Mouse (Mus musculus): ENCODE data around the gene Myl10. TPM values are rescaled to one million over a fixed set of nuclear protein-coding genes. Genes with fewer than 3 reads are reported as not detected.

Myl10 gene
- polyA plus RNA-seq, 1 experiment from 2014 or later, result not detected

DNA sequence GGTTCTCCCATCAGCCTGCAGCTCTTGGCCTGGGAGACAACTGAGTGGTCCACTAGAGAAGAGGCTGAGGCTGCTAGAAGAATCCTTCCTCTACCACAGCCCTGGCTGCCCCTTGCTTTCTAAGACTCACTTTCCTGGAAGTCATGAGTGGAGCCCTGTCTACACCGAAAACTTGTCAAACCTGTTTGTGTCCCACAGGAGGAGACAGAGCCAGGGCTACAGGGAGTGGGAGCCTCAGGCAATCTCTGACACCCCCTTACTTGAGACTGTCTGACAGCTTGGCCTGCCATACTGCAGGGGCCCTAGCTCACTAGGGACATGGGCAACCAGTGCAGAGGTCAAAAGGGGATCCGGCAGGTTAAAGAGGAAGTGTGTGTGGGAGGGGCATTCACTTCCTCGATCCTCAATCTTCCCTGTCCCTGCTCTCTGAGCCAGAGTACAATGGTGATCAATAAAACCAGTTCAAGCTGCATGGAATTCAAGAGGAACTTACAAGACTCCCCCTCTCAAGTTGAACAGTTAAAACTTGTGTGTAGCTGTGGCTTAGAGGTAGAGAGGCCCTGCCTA lies 9.3 kb downstream of the Myl10 start:
- DNase-seq (ENCODE audit: low spot score) (no peak), ATAC-seq (replicated peaks; ENCODE audit: low FRiP score, low read depth) (no peak)
- 48% methylated on average over 3 of the region's 3 CpGs for WGBS
- no peak for TF ChIP-seq CTCF (IDR thresholded peaks at IDR 0.05; ENCODE audit: low read depth)
- H3K27me3 ChIP-seq (ENCODE audit: insufficient read depth, low read length), result no peaks in the 10 kb centered on the region
- H3K9me3 ChIP-seq (replicated peaks; ENCODE audit: low read length), result no peaks in the 10 kb centered on the region
- no peak overlapping the region for H3K4me3 ChIP-seq (replicated peaks; ENCODE audit: low read depth, low read length)
- no peak overlapping the region for H3K4me2 ChIP-seq (ENCODE audit: low read length)
- H3K4me1 ChIP-seq (replicated peaks; ENCODE audit: insufficient read depth, low read length), result no peaks in the 10 kb centered on the region
- no peaks in the 10 kb centered on the region for H3K36me3 ChIP-seq (ENCODE audit: insufficient read depth, low read length)
- no peak overlapping the region for H3K27ac ChIP-seq
- H3K9ac ChIP-seq (ENCODE audit: low read depth, low read length), result no peak overlapping the region

DNA sequence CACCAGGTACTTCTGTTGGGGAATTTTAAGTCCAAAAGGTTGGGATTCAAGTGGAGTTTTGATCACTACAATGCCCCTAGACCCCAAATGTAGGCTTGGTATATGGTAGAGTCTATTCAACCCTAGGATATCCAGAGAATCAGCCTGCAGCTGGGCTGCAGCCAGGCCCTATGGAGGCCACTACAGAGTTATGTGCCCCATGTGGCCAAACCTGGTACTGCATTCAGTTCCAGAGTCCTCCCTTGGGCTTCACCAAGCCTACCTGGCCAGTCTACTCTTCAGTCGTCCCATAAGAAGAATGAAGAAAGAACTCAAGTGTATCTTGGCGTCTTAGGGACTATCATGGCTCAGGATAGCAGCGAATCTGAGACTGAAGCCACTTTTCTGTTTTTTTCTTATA lies 10.8 kb downstream of the Myl10 start:
- H3K27me3 ChIP-seq (ENCODE audit: insufficient read depth, low read length), result no peaks in the 10 kb centered on the region
- H3K4me2 ChIP-seq (ENCODE audit: low read length), result no peak overlapping the region
- no peak overlapping the region for H3K4me3 ChIP-seq (replicated peaks; ENCODE audit: low read depth, low read length)
- no peaks in the 10 kb centered on the region for H3K36me3 ChIP-seq (ENCODE audit: insufficient read depth, low read length)
- H3K9ac ChIP-seq (ENCODE audit: low read depth, low read length), result no peak overlapping the region
- H3K9me3 ChIP-seq (replicated peaks; ENCODE audit: low read length), result no peaks in the 10 kb centered on the region
- no peaks in the 10 kb centered on the region for H3K4me1 ChIP-seq (replicated peaks; ENCODE audit: insufficient read depth, low read length)
- WGBS, result 44% methylated on average over 3 of the region's 3 CpGs
- 0 out of 2 replicates have a peak, but pooled peaks have one; percentile 42 for ATAC-seq (replicated peaks; ENCODE audit: low FRiP score, low read depth)
- DNase-seq (ENCODE audit: low spot score), result peak; percentile 63
- TF ChIP-seq CTCF (IDR thresholded peaks at IDR 0.05; ENCODE audit: low read depth), result peak; percentile 68
- H3K27ac ChIP-seq, result no peak overlapping the region

DNA sequence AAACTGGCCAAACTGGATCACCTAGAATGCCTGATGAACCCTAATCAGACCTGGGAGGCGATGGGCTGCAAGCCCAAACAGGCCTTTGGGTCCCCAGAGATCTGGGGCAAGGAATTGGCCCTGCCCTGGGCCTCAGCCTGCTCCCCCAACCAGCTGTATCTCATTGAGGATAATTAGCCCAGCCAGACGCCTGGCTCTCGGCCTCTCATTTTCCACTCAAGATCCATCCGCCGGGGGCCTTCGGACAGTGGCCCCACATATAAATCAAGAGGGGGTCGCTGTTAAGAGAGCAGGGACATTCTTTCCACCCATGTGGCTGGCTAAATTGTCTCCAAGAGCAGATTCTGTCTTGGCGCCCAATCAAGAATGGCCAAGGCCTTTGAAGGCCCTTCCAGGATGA lies 11.2 kb downstream of the Myl10 start:
- WGBS, result 66% methylated on average over 8 of the region's 8 CpGs

DNA sequence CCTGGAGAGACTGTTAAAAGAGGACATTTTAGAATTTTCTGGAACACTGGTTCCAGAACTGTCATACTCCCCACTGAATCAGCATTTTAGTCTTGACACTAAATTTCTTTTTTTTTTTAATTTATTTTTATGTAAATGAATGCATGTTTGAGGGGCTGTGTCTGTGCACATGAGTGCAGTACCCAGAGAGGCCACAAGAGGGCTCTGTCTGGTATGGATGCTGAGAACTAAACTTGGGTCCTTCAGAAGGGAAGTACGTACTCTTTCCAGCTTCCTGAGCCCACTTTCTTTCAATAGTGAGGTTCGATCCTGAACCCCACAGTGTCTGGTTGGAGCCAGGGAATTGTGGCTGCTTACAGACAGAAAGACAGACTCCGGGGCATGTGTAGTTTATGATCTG lies 12.6 kb downstream of the Myl10 start:
- ATAC-seq (replicated peaks; ENCODE audit: low FRiP score, low read depth), result no peak
- Histone ChIP-seq H3K4me1 (replicated peaks; ENCODE audit: insufficient read depth, low read length) (no peaks in the 10 kb centered on the region), H3K27ac (no peak overlapping the region), H3K4me2 (ENCODE audit: low read length) (no peak overlapping the region), H3K4me3 (replicated peaks; ENCODE audit: low read depth, low read length) (no peak overlapping the region), H3K9me3 (replicated peaks; ENCODE audit: low read length) (no peaks in the 10 kb centered on the region), H3K36me3 (ENCODE audit: insufficient read depth, low read length) (no peaks in the 10 kb centered on the region), H3K27me3 (ENCODE audit: insufficient read depth, low read length) (no peaks in the 10 kb centered on the region), H3K9ac (ENCODE audit: low read depth, low read length) (no peak overlapping the region)
- WGBS, result 99% methylated on average over 3 of the region's 3 CpGs
- no peak for DNase-seq (ENCODE audit: low spot score)
- TF ChIP-seq CTCF (IDR thresholded peaks at IDR 0.05; ENCODE audit: low read depth), result peak; percentile 49; the same call in 1 of the 2 replicates

More for the DNA sequence above, 11.2 kb downstream of the Myl10 start:
- Histone ChIP-seq H3K4me2 (ENCODE audit: low read length) (no peak overlapping the region), H3K4me1 (replicated peaks; ENCODE audit: insufficient read depth, low read length) (no peaks in the 10 kb centered on the region), H3K27me3 (ENCODE audit: insufficient read depth, low read length) (no peaks in the 10 kb centered on the region), H3K36me3 (ENCODE audit: insufficient read depth, low read length) (no peaks in the 10 kb centered on the region), H3K9me3 (replicated peaks; ENCODE audit: low read length) (no peaks in the 10 kb centered on the region), H3K9ac (ENCODE audit: low read depth, low read length) (no peak overlapping the region), H3K4me3 (replicated peaks; ENCODE audit: low read depth, low read length) (no peak overlapping the region), H3K27ac (no peak overlapping the region)
- peak; percentile 53 for DNase-seq (ENCODE audit: low spot score)
- no peak for ATAC-seq (replicated peaks; ENCODE audit: low FRiP score, low read depth)
- TF ChIP-seq CTCF (IDR thresholded peaks at IDR 0.05; ENCODE audit: low read depth), result no peak

DNA sequence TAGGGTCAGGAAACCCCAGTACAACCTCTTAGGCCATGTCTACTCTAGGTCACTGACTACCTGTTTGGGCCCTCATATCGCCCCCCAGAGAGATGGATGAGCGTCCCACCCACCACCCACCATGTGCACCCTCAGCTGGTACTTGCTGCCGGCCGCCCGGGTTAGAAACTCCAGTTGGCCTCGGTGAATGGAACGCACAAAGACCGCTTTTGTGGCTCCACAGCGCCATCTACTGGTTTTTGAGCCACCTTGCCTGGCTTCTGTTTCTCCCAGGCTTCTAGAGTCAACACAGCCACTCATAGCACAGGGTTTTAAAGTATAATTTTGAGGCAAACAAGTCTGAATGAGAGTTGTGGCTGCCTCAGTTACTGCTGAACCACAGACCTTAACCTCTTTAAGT lies 13.9 kb downstream of the Myl10 start:
- WGBS, result 0% methylated on average over 9 of the region's 9 CpGs
- H3K27me3 ChIP-seq (ENCODE audit: insufficient read depth, low read length), result no peaks in the 10 kb centered on the region

DNA sequence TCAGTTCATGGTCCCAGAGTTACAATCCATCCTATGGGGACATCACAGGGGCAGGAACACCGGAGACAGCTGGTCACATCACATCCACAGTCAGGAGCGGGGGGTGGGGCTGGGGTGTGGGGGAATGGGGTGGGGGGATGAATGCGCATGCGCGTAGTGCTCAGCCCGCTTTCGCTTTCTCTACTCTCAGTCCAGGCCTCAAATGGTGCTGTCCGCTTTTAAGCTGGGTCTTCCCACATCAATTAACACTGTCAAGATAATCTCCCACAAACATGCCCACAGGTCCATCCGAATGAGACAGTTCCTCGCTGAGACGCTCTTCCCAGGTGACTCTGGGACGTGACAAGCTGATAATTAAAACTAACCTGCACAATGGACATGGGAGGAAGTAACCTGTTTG lies 15.2 kb downstream of the Myl10 start:
- H3K4me1 ChIP-seq (replicated peaks; ENCODE audit: insufficient read depth, low read length), result no peaks in the 10 kb centered on the region
- H3K4me3 ChIP-seq (replicated peaks; ENCODE audit: low read depth, low read length), result no peak overlapping the region
- no peak overlapping the region for H3K9ac ChIP-seq (ENCODE audit: low read depth, low read length)
- 78% methylated on average over 12 of the region's 12 CpGs for WGBS
- no peak for TF ChIP-seq CTCF (IDR thresholded peaks at IDR 0.05; ENCODE audit: low read depth)
- H3K27ac ChIP-seq, result no peak overlapping the region
- H3K36me3 ChIP-seq (ENCODE audit: insufficient read depth, low read length), result no peaks in the 10 kb centered on the region
- H3K27me3 ChIP-seq (ENCODE audit: insufficient read depth, low read length), result no peaks in the 10 kb centered on the region
- no peak overlapping the region for H3K4me2 ChIP-seq (ENCODE audit: low read length)
- ATAC-seq (replicated peaks; ENCODE audit: low FRiP score, low read depth), result no peak
- no peak for DNase-seq (ENCODE audit: low spot score)
- no peaks in the 10 kb centered on the region for H3K9me3 ChIP-seq (replicated peaks; ENCODE audit: low read length)

More for the DNA sequence above, 13.9 kb downstream of the Myl10 start:
- Histone ChIP-seq H3K4me3 (replicated peaks; ENCODE audit: low read depth, low read length) (no peak overlapping the region), H3K4me1 (replicated peaks; ENCODE audit: insufficient read depth, low read length) (no peaks in the 10 kb centered on the region), H3K9ac (ENCODE audit: low read depth, low read length) (no peak overlapping the region), H3K4me2 (ENCODE audit: low read length) (no peak overlapping the region), H3K36me3 (ENCODE audit: insufficient read depth, low read length) (no peaks in the 10 kb centered on the region), H3K27ac (no peak overlapping the region), H3K9me3 (replicated peaks; ENCODE audit: low read length) (no peaks in the 10 kb centered on the region)
- peak; percentile 87 for DNase-seq (ENCODE audit: low spot score)
- ATAC-seq (replicated peaks; ENCODE audit: low FRiP score, low read depth), result 0 out of 2 replicates have a peak, but pooled peaks have one; percentile 3
- peak; percentile 87 for TF ChIP-seq CTCF (IDR thresholded peaks at IDR 0.05; ENCODE audit: low read depth)

DNA sequence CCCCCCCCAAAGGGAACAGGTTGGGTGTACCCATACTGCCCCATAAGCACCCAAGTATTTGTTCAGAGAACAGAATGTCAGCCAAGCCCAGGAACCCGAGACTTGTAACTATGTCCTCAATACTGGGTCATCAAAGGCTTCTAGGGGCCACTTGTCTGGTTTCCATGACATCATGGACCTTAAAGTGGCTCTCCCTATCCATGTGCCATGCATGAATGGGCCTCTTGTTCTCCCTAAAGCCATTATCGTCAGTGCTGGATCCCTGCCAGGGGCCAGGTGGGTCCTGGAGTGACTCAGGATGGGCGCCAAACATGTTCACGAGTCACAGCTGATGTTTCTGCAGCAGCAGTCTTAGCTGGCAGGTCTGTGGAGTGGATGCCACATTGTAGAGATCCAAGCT lies 17.8 kb downstream of the Myl10 start:
- 45% methylated on average over 4 of the region's 4 CpGs for WGBS
- H3K9ac ChIP-seq (ENCODE audit: low read depth, low read length), result no peak overlapping the region
- TF ChIP-seq CTCF (IDR thresholded peaks at IDR 0.05; ENCODE audit: low read depth), result no peak
- H3K4me3 ChIP-seq (replicated peaks; ENCODE audit: low read depth, low read length), result no peak overlapping the region
- H3K4me2 ChIP-seq (ENCODE audit: low read length), result no peak overlapping the region
- H3K27me3 ChIP-seq (ENCODE audit: insufficient read depth, low read length), result no peaks in the 10 kb centered on the region
- DNase-seq (ENCODE audit: low spot score), result no peak
- no peaks in the 10 kb centered on the region for H3K9me3 ChIP-seq (replicated peaks; ENCODE audit: low read length)
- H3K36me3 ChIP-seq (ENCODE audit: insufficient read depth, low read length), result no peaks in the 10 kb centered on the region
- no peak overlapping the region for H3K27ac ChIP-seq
- no peaks in the 10 kb centered on the region for H3K4me1 ChIP-seq (replicated peaks; ENCODE audit: insufficient read depth, low read length)
- no peak for ATAC-seq (replicated peaks; ENCODE audit: low FRiP score, low read depth)

All from kidney, postnatal 0 days (tissue).